Comparison of ENCODE assay signal across 8 mouse cellular contexts in genomic region chr14:12346011-12346864, GRCm38 (mm10). TPM values are rescaled to one million over a fixed set of nuclear protein-coding genes. Genes with fewer than 3 reads are reported as not detected.
A peak's percentile ranks its signal among the peaks of the same experiment; 100 is the strongest.
DNase-seq lines count a peak whose midpoint lies in the region; ATAC-seq lines count a peak whose summit lies in the region.
"Had no signal": no experiment of that assay in that cellular context is flagged by ENCODE, and none has a peak within 500 bp of the region (broad histone marks: within the 10 kb centered on the region; RNA-seq: fewer than 3 reads in every experiment).

No protein-coding gene starts in this region.

- peak overlapping the region; percentile 12; the same call in 1 of the 2 replicates for H3K4me3 ChIP-seq in liver, embryonic 11.5 days (ENCODE audit: low read depth, low read length)
- H3K4me3 ChIP-seq in embryonic facial prominence, embryonic 13.5 days: peak overlapping the region; percentile 25
- peak overlapping the region; percentile 8; the same call in 1 of the 2 replicates for H3K4me3 ChIP-seq in intestine, embryonic 14.5 days (ENCODE audit: low read depth, low read length)
- no peak overlapping the region for H3K4me3 ChIP-seq in neural tube, embryonic 15.5 days (replicated peaks)

- no peak overlapping the region for H3K27ac ChIP-seq in liver, embryonic 11.5 days (ENCODE audit: low read depth, low read length)
- H3K27ac ChIP-seq in embryonic facial prominence, embryonic 13.5 days: no peak overlapping the region
- H3K27ac ChIP-seq in intestine, embryonic 14.5 days (ENCODE audit: low read depth): no peak overlapping the region
- H3K27ac ChIP-seq in neural tube, embryonic 15.5 days (replicated peaks): no peak overlapping the region

- peak; percentile 39 for DNase-seq in liver, embryonic 11.5 days (ENCODE audit: low spot score)
- no peak for DNase-seq in liver
- DNase-seq in intestine, embryonic 14.5 days (ENCODE audit: low spot score): peak; percentile 66
- no peak for DNase-seq in adrenal gland, postnatal 25 days
- DNase-seq in gastrocnemius, postnatal 14 days: no peak
- DNase-seq: kidney, adult 18-20 months had no signal

- no peak for ATAC-seq in liver, embryonic 11.5 days (replicated peaks; ENCODE audit: low FRiP score)
- no peak for ATAC-seq in embryonic facial prominence, embryonic 13.5 days (ENCODE audit: insufficient number of reproducible peaks, insufficient read depth, low FRiP score, low TSS enrichment, low read depth)
- no peak for ATAC-seq in intestine, embryonic 14.5 days (replicated peaks; ENCODE audit: low FRiP score, low TSS enrichment, low read depth)
- no peak for ATAC-seq in neural tube, embryonic 15.5 days (ENCODE audit: low FRiP score)

- H3K27me3 ChIP-seq in liver, embryonic 11.5 days (replicated peaks; ENCODE audit: control insufficient read depth, insufficient read depth, low read length): peaks cover 100% of the 10 kb centered on the region
- peaks cover 100% of the 10 kb centered on the region for H3K27me3 ChIP-seq in embryonic facial prominence, embryonic 13.5 days
- H3K27me3 ChIP-seq in intestine, embryonic 14.5 days (replicated peaks; ENCODE audit: control insufficient read depth, insufficient read depth, low read length): peaks cover 100% of the 10 kb centered on the region
- peaks cover 93% of the 10 kb centered on the region for H3K27me3 ChIP-seq in neural tube, embryonic 15.5 days (replicated peaks)

- no peaks in the 10 kb centered on the region for H3K9me3 ChIP-seq in liver, embryonic 11.5 days (ENCODE audit: control insufficient read depth, low read length)
- no peaks in the 10 kb centered on the region for H3K9me3 ChIP-seq in embryonic facial prominence, embryonic 13.5 days
- H3K9me3 ChIP-seq in intestine, embryonic 14.5 days (ENCODE audit: control insufficient read depth, low read length): no peaks in the 10 kb centered on the region
- no peaks in the 10 kb centered on the region for H3K9me3 ChIP-seq in neural tube, embryonic 15.5 days (replicated peaks)

- H3K4me2 ChIP-seq in liver, embryonic 11.5 days: peak overlapping the region; percentile 26; the same call in 1 of the 2 replicates
- H3K4me2 ChIP-seq in embryonic facial prominence, embryonic 13.5 days: peak overlapping the region; percentile 50
- H3K4me2 ChIP-seq in intestine, embryonic 14.5 days (ENCODE audit: low read length): peak overlapping the region; percentile 23; the same call in 1 of the 2 replicates
- H3K4me2 ChIP-seq in neural tube, embryonic 15.5 days: peak overlapping the region; percentile 28; the same call in 1 of the 2 replicates

- intact Hi-C loops in gastrocnemius, postnatal 14 days (cut with DNase I; ENCODE audit: low total_unique reads): no loop called here

- WGBS in liver, embryonic 11.5 days: 1% methylated on average over 49 of the region's 50 CpGs
- under 1% methylated on average over 50 of the region's 50 CpGs for WGBS in embryonic facial prominence, embryonic 13.5 days
- under 1% methylated on average over 50 of the region's 50 CpGs for WGBS in intestine, embryonic 14.5 days
- WGBS in neural tube, embryonic 15.5 days: under 1% methylated on average over 50 of the region's 50 CpGs

- H3K36me3 ChIP-seq in liver, embryonic 11.5 days (ENCODE audit: control insufficient read depth, insufficient read depth, low read length): no peaks in the 10 kb centered on the region
- no peaks in the 10 kb centered on the region for H3K36me3 ChIP-seq in embryonic facial prominence, embryonic 13.5 days
- H3K36me3 ChIP-seq in intestine, embryonic 14.5 days (ENCODE audit: control insufficient read depth, insufficient read depth, low read length): no peaks in the 10 kb centered on the region
- no peaks in the 10 kb centered on the region for H3K36me3 ChIP-seq in neural tube, embryonic 15.5 days

- H3K4me1 ChIP-seq in liver, embryonic 11.5 days (replicated peaks; ENCODE audit: control insufficient read depth, insufficient read depth, low read length): no peaks in the 10 kb centered on the region
- H3K4me1 ChIP-seq in embryonic facial prominence, embryonic 13.5 days: peaks cover 29% of the 10 kb centered on the region
- H3K4me1 ChIP-seq in intestine, embryonic 14.5 days (replicated peaks; ENCODE audit: control insufficient read depth, insufficient read depth, low read length): peaks cover 4% of the 10 kb centered on the region; the same call in 1 of the 2 replicates
- peaks cover 29% of the 10 kb centered on the region for H3K4me1 ChIP-seq in neural tube, embryonic 15.5 days

- no peak overlapping the region for H3K9ac ChIP-seq in liver, embryonic 11.5 days (ENCODE audit: low read depth, low read length)
- H3K9ac ChIP-seq in embryonic facial prominence, embryonic 13.5 days: no peak overlapping the region
- no peak overlapping the region for H3K9ac ChIP-seq in intestine, embryonic 14.5 days (ENCODE audit: low read length)
- H3K9ac ChIP-seq in neural tube, embryonic 15.5 days (replicated peaks): no peak overlapping the region

RNA-seq across cellular contexts. Expression of gene Fezf2, which starts 1.8 kb away (rescaled TPM):
- 0.11 TPM in 1 of 2 replicates, not detected in the other for polyA plus RNA-seq in liver, embryonic 11.5 days (2014; fragmentation: Nextera tagmentation; extraction: Ambion mirVana)
- polyA plus RNA-seq in embryonic facial prominence, embryonic 13.5 days (2015; fragmentation: Nextera tagmentation; extraction: Ambion mirVana): 0.18 and 1.2 TPM in 2 replicates
- not detected in 2 replicates for polyA plus RNA-seq in intestine, embryonic 14.5 days (2014; fragmentation: Nextera tagmentation; extraction: Ambion mirVana)
- polyA plus RNA-seq in neural tube, embryonic 15.5 days (2015; fragmentation: Nextera tagmentation; extraction: Ambion mirVana): 1.0 TPM in 1 of 2 replicates, not detected in the other
- not detected in 2 replicates for total RNA-seq in adrenal gland, postnatal 25 days (2021)
- total RNA-seq in gastrocnemius, postnatal 14 days (2021): not detected

Comparison
In these comparisons a context has a peak if more than half of its experiments do, and no peak if none do; other contexts are left out.
1. DNase-seq: peak in liver, embryonic 11.5 days (single experiment) and intestine, embryonic 14.5 days (single experiment); none in liver (single experiment), adrenal gland, postnatal 25 days (single experiment) and gastrocnemius, postnatal 14 days (single experiment).
2. Peak in every context shown above with its lines, with median percentiles within 50 percentile points of each other: H3K4me2 ChIP-seq.